Mouse (Mus musculus) left cerebral cortex, adult 8-10 months (tissue): Measurements from ENCODE around the gene Psme2b. TPM values are rescaled to one million over a fixed set of nuclear protein-coding genes. Genes with fewer than 3 reads are reported as not detected.
"Not testable (repeated sequence)": the region's sequence is repeated elsewhere in the genome, so short reads cannot be mapped to it uniquely, and the experiment has no call there.

Experiments used
- DNase-seq, 2 experiments: peaks; one replicate each; pipeline ENCODE4 v3.0.0; 2022; ENCODE audit warnings: low spot score in 2 of 2
- total RNA-seq, 4 experiments: library from RNA; stranded (reverse); gene quantifications; 2 replicates each; pipeline ENCODE4 v1.2.4; 2022

Psme2b gene
- total RNA-seq: 1 to 10 TPM; 1.2 to 3.5 (median 2.6) TPM

DNA sequence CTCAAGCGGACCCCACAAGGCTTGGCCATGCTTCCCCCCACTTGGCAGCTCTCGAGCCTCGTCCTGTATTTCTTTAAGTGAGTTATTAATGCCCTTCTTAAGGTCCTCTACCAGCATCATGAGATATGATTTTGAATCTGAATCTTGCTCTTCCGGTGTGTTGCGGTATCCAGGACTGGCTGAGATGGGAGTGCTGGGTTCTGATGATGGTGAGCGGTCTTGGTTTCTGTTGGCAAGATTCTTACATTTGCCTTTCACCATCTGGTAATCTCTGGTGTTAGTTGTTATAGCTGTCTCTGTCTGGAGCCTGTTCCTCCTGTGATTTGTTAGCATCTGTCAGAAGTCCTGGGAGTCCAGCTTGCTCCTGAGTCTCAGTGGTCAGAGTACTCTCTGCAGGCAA is at the start of gene Psme2b:
Gene Psme2b (minus strand): TSS at position 101 of the 400 bp plus-strand sequence.
- DNase-seq: not testable (repeated sequence)

DNA sequence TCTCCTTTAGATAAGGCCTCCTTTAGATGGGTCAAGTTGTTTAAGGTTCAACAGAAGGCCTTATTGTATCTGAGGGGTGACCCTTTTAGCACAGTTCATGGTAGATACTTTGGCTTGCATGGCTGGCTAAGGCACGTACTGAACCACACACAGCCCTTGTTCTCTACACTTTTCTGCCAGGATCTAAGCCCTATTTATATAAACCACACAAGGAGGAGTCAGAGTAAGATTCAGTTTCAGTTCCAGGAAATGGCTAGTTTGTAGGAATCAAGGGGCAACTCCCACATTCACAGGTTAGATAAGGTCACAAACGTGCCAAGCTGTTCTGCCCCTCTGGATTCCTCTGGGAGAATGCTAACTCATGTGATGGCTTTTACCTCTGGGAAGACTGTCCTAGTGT is 48.0 kb upstream of the Psme2b start, which contains the start of gene Tgtp1:
Gene Tgtp1 (minus strand): TSS at position 155 of the 400 bp plus-strand sequence.
- DNase-seq: not testable (repeated sequence)

DNA sequence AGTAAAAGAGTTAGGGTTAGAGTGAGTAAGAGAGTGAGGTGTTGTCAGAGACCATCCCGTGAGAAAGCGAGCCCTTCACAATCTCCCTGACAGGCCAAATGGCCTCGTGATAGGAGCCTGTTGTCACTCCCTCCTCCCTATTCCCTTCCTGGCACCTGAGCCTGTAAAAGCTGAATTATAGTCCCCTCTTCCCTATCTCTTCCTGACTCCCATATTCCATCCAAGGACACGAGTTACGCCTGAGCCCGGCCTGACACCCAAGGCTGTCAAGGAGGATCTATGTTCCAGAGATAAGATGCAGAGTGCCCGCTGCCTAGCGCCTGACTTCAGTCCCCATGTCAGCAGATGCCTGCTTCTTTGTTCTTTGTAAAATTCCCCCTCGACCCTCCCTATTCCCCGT is 47.3 kb upstream of the Psme2b start:
- DNase-seq: not testable (repeated sequence)

DNA sequence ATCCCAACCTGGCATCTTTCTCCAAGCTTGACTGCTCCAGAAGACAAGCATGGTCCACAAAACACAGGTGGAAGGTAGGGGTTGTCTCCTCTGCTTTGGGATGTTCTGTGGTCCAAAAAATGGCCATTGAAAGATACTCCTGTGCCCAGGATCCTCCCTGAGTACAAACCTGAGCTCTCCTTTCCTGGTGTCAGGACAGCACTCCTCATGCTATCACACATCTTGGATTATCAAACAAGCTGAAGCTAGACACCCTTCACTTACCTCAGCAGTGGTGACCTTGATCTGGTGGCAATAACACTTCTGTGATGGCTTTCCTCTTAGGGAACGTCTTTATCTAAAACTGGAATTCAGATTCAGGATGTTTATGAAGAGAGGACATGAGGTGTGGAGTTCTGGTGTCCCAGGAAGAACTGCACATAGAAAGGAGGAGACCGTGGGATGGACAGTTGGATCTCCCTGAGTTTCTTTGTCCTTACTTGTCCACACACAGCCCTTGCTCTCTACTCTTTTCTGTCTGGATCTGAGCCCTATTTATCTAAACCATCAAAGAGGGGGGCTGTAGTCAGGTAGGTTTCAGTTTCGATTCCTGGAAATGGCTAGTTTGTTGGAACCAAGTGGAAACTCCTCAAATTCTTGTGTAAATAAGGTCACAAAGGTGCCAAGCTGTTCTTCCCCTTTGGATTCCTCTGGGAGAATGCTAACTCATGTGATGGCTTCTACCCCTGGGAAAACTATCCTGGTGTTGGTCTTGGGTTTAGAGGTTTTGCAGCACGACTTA is 45.9 kb upstream of the Psme2b start, which contains the start of gene Gm12185:
Gene Gm12185 (minus strand): TSS at position 487 of the 781 bp plus-strand sequence.
- DNase-seq: not testable (repeated sequence)

DNA sequence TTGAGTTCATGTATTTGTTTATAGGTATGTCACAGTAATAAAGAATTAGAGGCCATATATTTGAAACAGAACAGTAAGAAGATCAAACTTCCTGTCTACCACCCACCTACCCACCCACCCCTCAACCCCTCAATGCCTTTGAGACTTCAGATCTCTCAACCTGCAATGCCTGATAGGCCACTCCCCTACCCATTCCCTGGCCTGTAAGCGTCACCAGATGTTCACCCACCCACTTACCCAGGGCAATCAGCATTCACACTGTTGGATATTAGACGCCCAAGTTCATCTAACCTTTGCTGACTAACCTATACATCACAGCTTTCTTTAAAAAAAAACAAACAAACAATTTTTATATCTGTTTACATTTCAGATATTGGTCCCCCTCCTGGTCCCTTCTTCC is 44.0 kb upstream of the Psme2b start:
- not testable (repeated sequence) for DNase-seq

DNA sequence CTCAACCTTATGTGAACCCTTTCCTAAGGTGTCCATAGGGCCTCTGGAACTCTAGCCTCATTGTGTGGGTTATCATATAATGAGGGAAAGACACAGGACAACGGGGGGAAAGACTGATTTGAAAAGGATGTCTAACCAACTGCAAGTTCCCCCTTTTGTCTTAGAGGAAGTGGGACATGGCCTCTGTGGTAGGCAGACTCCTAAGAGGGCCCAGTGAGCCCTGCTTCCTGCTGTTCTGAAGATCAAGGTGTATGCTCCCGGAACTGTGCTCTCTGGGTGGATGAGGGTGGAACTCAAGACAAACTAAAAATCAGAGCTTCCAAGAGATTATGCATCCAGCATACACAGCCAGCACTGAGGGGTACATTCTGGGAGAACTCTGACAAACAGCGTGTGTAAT is 42.2 kb upstream of the Psme2b start:
- DNase-seq: not testable (repeated sequence)

DNA sequence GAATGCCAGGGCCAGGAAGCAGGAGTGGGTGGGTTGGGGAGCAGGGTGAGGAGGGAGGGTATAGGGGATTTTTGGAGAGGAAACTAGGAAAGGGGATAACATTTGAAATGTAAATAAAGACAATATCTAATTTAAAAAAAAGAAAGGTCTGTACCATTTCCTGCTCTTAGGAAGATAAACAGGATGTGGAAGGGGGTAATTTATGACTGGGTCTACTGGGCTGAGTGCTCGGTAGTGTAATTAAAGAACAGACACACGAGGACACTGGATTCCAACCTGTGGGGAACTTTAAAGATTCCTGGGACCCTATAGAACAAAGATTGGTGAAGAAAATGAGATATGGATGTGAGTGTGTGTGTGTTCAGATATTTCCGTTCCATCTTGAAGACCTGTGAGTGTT is 36.9 kb upstream of the Psme2b start:
- not testable (repeated sequence) for DNase-seq

DNA sequence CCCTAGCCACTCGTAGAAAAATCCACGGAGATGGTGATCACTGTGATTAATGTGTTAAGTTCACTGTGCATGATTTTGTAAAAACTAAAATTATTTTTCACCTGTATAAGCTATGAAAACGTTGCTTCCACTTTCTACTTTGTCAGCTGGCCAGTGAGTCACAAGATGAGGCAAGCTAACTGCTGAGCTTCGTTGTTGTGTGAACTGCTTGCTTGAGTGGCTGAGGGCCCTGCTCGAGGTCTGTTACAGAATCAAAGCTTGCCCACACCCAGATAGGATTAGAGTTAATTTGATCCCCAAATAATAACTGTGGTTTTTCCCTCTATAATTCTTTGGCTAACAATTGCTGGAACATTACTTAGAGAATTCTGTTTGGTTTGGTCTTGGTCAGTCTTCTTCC is 34.1 kb upstream of the Psme2b start:
- not testable (repeated sequence) for DNase-seq

DNA sequence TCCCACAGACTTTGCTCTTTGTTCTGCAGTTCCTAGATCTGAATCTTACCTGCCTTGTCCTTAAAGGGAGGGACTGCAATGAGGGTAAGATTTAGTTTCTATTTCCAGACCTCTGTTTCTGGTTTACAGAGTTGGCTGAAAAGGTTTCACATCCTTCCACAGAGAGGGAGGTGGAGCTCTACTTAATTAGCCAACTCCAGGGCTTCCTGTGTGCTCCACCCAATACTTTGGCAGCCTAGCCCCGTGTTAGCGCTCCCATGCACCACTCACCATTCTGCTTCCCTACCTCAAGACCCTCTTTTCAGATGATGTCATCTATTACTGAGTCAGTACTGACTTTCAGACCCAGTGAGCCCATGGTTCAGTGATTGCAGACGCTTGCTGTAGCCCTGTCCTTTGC is 33.3 kb upstream of the Psme2b start, which contains the start of gene 9930111J21Rik1:
Gene 9930111J21Rik1 (minus strand): TSS at position 148 of the 400 bp plus-strand sequence.
- DNase-seq: not testable (repeated sequence)

DNA sequence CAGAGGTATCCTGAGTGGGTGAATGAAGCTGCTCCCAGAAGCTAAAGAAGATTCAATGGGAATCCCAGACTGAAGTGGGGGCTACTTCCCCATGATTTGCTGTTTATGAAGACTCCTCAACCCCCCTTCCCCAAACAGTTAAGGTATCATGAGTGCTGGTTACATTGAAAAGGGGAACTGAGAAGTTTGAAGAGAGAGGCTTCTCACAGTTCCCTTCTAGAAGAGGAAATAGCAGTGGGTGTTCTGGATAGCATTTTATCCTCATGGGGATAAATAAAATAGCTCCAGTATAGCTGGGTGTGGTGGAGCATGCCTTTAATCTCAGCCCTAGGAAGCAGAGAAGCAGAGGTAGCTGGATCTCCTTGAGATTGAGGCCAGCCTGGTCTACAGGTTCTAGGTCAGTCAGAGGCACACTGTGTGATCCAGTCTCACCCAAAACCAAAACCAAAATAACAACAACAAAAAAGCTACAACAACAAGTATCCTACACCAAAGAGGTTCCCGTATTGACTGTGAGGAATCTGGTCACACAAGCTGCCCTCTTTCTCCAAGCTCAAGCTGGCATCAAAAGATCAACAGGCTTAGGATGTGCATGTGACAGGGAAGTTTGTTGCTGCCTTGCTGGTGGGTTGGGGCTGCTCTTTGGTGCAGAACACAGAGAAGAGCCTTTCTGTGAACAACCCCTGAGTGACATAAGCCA is 32.4 kb upstream of the Psme2b start, which contains the start of gene Olfr56:
Gene Olfr56 (plus strand): TSS at position 650 of the 700 bp plus-strand sequence.
- not testable (repeated sequence) for DNase-seq

DNA sequence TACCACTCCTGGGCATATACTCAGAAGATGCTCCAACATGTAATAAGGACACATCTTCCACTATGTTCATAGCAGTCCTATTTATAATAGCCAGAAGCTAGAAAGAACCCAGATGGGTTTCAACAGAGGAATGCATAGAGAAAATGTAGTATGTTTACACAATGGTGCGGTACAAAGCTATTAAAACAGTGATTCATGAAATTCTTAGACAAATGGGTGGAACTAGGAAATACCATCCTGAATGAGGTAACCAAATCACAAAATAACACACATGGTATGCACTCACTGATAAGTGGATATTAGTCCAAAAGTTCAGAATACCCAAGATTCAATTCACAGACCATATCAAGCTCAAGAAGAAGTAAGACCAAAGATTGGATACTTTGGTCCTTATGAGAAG is 28.7 kb upstream of the Psme2b start:
- not testable (repeated sequence) for DNase-seq

DNA sequence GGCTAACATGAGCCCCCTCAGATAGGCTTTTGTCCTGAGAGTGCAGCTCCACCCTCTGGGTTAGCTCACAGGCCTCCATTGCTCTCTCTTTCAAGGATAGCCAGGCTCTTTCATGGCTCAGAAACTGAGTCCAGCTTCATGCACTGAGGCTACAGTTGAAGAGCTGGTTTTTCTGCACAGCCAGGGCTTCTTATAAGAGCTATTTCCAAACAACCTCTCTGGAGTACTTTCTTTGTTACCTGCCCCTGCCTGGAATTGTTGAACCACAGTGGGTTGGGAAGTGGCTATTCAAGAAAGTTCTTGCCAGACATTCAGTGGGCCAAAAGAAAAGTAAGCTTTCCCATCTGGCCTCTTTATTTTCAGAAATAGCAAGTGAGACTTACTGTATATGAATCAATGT is 6.7 kb downstream of the Psme2b start:
- DNase-seq: not testable (repeated sequence)

DNA sequence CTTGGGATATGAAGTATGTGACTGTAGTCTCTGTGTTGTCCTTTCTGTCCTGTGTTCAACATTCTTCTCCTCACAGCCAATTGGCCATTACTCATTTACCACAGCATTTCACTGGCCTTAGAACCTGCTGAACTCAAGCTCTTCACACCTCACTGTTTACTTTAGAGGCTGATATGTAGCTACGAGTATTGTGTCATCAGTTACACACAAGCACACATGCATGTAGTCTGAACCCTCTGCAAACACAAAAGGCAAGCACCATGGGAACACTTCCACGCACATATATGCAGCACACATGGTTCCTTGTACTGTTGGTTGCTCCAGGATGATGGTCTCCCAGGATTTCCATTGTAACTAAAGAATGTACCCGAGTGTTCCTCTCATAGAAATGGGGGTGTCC is 10.7 kb downstream of the Psme2b start:
- DNase-seq: not testable (repeated sequence)

DNA sequence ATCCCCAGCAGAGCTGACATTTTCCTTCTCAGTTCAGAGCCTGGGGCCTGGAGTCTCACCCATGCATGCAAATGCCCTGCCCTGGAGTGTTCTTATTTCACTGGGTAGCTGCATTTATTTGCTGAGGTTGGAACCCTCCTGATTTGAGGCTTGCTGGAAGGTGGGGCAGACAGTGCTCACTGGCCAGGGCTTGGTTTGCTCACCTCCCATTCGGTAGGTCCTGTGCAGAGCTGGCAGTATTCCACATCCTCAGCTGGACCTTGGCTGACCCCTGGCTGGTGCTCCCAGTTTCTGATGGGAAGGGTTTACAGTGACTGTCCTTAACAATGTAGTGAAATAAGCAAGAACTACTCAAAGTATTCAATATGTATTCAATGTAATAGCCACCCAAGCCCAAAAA is 12.1 kb downstream of the Psme2b start:
- not testable (repeated sequence) for DNase-seq

DNA sequence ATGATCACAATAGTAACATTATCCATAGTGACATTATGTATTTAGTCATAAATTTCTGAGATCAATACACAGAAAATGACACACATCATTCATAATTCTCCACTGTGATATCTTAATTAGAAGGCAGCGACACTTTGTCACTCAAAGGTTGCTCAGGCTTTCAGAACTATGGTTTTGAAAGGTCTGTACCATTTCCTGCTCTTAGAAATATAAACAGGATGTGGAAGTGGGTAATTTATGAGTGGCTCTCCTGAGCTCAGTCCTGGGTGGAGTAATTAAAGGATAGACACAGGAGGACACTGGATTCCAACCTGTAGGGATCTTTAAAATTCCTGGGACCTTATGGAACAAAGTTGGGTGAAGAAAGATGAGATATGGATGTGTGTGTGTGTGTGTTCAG is 12.6 kb downstream of the Psme2b start:
- not testable (repeated sequence) for DNase-seq

DNA sequence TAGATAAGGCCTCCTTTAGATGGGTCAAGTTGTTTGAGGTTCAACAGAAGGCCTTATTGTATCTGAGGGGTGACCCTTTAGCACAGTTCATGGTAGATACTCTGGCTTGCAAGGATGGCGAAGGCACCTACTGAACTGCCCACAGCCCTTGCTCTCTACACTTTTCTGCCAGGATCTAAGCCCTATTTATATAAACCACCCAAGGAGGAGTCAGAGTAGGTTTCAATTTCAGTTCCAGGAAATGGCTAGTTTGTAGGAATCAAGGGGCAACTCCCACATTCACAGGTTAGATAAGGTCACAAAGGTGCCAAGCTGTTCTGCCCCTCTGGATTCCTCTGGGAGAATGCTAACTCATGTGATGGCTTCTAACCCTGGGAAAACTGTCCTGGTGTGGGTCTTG is 17.9 kb downstream of the Psme2b start:
- not testable (repeated sequence) for DNase-seq

DNA sequence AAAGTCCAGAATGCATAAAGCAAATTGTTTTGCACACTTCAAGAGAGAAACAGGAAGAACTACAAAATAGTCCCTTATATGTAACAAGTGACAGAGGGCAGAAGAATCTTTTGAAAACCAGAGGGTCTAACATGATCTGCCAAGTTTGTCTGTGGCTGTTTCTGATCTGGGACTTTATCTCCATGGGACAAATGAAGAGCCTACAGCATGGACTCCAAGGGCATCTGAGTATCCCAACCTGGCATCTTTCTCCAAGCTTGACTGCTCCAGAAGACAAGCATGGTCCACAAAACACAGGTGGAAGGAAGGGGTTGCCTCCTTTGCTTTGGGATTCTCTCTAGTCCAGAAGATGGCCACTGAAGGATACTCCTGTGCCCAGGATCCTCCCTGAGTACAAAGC is 19.6 kb downstream of the Psme2b start:
- not testable (repeated sequence) for DNase-seq

DNA sequence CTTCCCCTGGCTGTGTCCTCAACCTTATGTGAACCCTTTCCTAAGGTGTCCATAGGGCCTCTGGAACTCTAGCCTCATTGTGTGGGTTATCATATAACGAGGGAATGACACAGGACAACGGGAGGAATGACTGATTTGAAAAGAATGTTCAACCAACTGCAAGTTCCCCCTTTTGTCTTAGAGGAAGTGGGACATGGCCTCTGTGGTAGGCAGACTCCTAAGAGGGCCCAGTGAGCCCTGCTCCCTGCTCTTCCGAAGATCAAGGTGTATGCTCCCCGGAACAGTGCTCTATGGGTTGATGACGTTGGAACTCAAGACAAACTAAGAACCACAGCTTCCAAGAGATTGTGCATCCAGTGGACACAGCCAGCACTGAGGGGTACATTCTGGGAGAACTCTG is 22.2 kb downstream of the Psme2b start:
- DNase-seq: not testable (repeated sequence)

DNA sequence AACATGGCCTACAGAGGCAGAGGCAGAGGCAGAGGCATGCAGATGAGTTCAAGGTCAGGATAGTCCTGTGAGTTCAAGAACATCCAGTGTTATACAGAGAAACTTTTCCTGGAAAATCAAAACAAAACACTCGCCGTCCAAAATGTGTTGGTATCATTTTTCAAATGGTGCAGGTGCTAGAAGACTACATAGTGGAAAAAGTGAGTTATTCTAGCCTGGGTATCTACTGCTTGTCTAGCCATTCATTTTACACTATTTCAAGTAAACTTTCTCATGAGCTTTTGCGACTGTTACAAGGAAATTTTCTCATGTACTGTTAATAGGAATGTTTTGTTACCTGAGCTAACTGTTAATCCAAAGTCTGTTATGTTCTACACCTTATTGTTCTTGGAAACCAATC is 27.6 kb downstream of the Psme2b start:
- DNase-seq: no peak

DNA sequence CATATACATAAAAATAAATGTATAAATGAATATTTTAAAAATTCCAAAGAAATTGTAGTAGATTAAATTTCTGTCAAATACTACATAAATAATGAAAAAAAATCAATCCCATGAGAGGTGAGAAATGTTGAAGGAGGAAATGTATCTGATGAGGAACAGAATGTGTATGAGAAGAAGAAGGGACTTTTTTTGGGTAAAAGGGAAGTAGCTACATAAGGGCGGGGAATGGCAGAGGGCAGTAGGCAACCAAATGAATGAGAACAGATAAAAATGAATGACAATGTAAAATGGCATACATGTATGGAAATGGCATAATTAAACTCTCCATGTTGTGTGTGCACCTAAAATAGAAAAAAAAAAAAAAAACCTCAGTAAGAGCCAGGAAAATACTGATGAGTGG is 32.4 kb downstream of the Psme2b start:
- DNase-seq: no peak

DNA sequence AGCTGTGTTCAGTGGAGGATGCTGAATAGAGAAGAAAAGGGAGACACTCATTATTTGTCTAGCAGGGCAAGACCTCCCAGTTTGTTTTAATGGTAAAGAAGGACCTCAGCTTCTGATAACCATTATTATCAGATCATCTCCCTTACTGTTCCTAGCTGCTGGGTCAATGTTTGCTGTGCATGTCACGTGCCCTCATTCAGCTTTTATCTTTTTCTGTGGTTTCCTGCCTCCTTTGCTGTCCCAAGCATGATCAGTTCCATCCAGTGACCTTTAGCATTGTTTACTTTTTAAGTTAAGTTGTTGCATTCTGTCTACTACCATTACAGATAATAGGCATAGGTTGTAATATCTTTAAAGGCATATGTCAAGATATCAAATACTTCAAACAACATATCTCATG is 37.5 kb downstream of the Psme2b start:
- no peak for DNase-seq

DNA sequence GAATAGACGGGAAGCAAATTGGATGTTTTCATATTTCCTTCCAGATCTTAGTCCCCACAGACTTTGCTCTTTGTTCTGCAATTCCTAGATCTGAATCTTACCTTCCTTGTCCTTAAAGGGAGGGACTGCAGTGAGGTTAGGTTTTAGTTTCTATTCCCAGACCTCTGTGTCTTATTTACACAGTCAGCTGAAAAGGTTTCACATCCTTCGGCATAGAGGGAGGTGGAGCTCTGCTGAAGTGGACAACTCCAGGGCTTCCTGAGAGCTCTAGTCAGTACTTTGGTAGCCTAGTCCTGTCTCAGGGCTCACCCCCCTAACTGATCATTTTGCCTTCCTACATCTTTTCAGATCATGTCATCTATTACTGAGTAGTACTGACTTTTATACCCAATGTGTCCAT is 44.0 kb downstream of the Psme2b start, which contains the start of gene Gm5431:
Gene Gm5431 (minus strand): TSS at position 194 of the 400 bp plus-strand sequence.
- no peak for DNase-seq
